Mouse (Mus musculus): ENCODE measurements around the gene Hspbap1. TPM values are rescaled to one million over a fixed set of nuclear protein-coding genes. Genes with fewer than 3 reads are reported as not detected.

The Hspbap1 gene
- total RNA-seq (2023): 8.0 to 10.0 TPM (median 9.1 TPM) in 4 replicates

DNA sequence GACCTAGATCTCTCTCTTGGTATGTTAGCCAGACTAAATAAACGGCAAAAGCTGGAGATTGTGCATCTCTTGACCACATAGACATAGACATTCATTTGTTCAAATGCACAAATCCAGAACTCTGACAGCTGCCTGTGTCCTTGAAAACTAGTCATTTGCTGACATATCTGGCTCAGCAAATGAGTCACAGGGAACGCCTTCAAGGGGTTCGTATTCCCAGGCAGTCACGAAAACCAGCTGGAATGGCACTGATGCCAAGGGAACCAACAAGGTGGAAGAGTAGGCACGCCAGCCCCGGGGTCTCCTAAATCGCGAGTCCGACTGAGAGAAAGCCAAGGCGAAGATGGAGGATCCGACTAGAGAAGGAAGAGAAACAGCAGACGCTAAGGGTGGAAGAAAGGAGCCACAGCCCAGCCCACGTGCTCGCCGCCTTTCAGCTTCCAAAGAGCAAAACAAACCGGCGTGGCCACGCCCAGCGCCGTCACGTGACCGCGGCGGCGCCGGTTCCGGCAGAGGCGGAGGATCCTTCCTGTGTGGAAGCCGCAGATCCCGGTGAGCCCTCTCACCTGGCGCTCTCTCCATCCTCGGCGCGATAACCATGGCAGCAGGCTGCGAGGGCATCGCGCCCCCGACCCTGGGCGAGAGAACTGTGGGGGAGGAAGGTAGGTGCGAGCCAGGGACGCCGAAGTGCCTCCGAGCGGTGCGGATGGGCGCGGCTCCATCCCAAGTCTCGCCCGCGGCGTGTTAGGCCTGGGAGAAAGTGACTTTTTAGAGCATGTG is at the start of gene Hspbap1:
Gene Hspbap1 (plus strand): TSS at position 498 of the 780 bp plus-strand sequence.

GRCm38 (mm10) chr16:35768785-35769642 is 1.2 kb upstream of the Hspbap1 start, which contains the start of gene Dirc2:
TSS of gene Dirc2 (minus strand) at chr16:35769356.

GRCm38 (mm10) chr16:35871048-35871851 is 101.1 kb downstream of the Hspbap1 start, which contains the start of gene Parp14:
TSS of gene Parp14 (minus strand) at chr16:35871544.

Other genes with a start within 250 kb of the Hspbap1 start
- gene Sema5b, start 229.2 kb upstream of the Hspbap1 start, total RNA-seq (2023): not detected in 4 replicates
- 9.3 to 11.3 TPM (median 10.2 TPM) in 4 replicates for gene Dirc2, start 1.0 kb upstream of the Hspbap1 start, total RNA-seq (2023)
- 51.5 to 57.9 TPM (median 57.3 TPM) in 4 replicates for gene Parp14, start 101.2 kb downstream of the Hspbap1 start, total RNA-seq (2023)
- gene Parp9, start 168.1 kb downstream of the Hspbap1 start, total RNA-seq (2023): 44.3 to 51.9 TPM (median 48.7 TPM) in 4 replicates
- gene Dtx3l, start 168.8 kb downstream of the Hspbap1 start, total RNA-seq (2023): 29.3 to 34.0 TPM (median 30.4 TPM) in 4 replicates
- 162 to 196 TPM (median 172 TPM) in 4 replicates for gene Kpna1, start 208.4 kb downstream of the Hspbap1 start, total RNA-seq (2023)

Measured in B cell, adult 62 days (primary cell).